Mouse (Mus musculus) MEL (cell line): ENCODE measurements at regions not wholly inside any gene's neighbourhood (a gene's known extent, or its start where the extent isn't known, plus 50 kb on each side); places are given as distances from the start of the nearest gene placed in this dataset.

Source experiments
- DNase-seq: peaks from one replicate; pipeline ENCODE4 v3.0.0; 2011; ENCODE audit warnings: low read depth, low spot score
- H3K27ac ChIP-seq: 2 replicates; pipeline ENCODE4 v1.5.1; 2012; ENCODE audit warnings: low read depth, mild to moderate bottlenecking, control low read depth, low read length, moderate library complexity; ENCODE audit not compliant: control insufficient read depth
- H3K27me3 ChIP-seq, 2 experiments: fragments of 150-350 bp in 1 of 2; sonication (generic) in 1 of 2; 2 replicates each; pipeline ENCODE4 v1.6.1; 2012; ENCODE audit warnings: low read length in 2 of 2, mild to moderate bottlenecking in 2 of 2, improper control_type of control experiment in 1 of 2, moderate library complexity in 1 of 2; ENCODE audit not compliant: insufficient read depth in 2 of 2, control insufficient read depth in 1 of 2
- H3K36me3 ChIP-seq, 2 experiments: 2 replicates each; pipeline ENCODE4 v1.6.1; 2012 to 2014; ENCODE audit warnings: low read length in 2 of 2, improper control_type of control experiment in 1 of 2, inconsistent platforms in 1 of 2, mild to moderate bottlenecking in 1 of 2; ENCODE audit not compliant: insufficient read depth in 2 of 2, control insufficient read depth in 1 of 2
- H3K4me1 ChIP-seq, 2 experiments: fragments of 150-350 bp in 1 of 2; sonication (generic) in 1 of 2; 2 replicates each; pipeline ENCODE4 v1.6.1; 2012; ENCODE audit warnings: low read length in 2 of 2, improper control_type of control experiment in 1 of 2, mild to moderate bottlenecking in 1 of 2; ENCODE audit not compliant: insufficient read depth in 2 of 2, control insufficient read depth in 1 of 2
- H3K4me3 ChIP-seq, 2 experiments: fragments of 150-350 bp in 1 of 2; sonication (generic) in 1 of 2; 2 replicates each; pipeline ENCODE4 v1.5.1; 2012; ENCODE audit warnings: low read depth in 2 of 2, low read length in 2 of 2, mild to moderate bottlenecking in 2 of 2, moderate library complexity in 2 of 2, control low read depth in 1 of 2, improper control_type of control experiment in 1 of 2; ENCODE audit not compliant: control insufficient read depth in 1 of 2, insufficient read depth in 1 of 2
- H3K79me2 ChIP-seq: 2 replicates; pipeline ENCODE4 v1.6.1; 2012; ENCODE audit warnings: mild to moderate bottlenecking, low read length, moderate library complexity; ENCODE audit not compliant: control insufficient read depth, poor library complexity, insufficient read depth
- H3K9ac ChIP-seq: 2 replicates; pipeline ENCODE4 v1.6.1; 2012; ENCODE audit warnings: low read depth, mild to moderate bottlenecking, control low read depth, low read length, moderate library complexity; ENCODE audit not compliant: control insufficient read depth, poor library complexity, severe bottlenecking
- H3K9me3 ChIP-seq: fragments of 150-350 bp; sonication (generic); replicated peaks from 2 replicates; pipeline ENCODE4 v1.6.1; 2012; ENCODE audit warnings: mild to moderate bottlenecking, low read length, improper control_type of control experiment, moderate library complexity; ENCODE audit not compliant: insufficient read depth
- BHLHE40 ChIP-seq: IDR thresholded peaks from 2 replicates; pipeline ENCODE4 v1.6.1; 2012; ENCODE audit warnings: low read depth, mild to moderate bottlenecking, inconsistent platforms, low read length, improper control_type of control experiment, borderline replicate concordance
- E2F4 ChIP-seq: IDR thresholded peaks from 2 replicates; pipeline ENCODE4 v1.6.1; 2011; ENCODE audit warnings: low read depth, low read length, improper control_type of control experiment, borderline replicate concordance
- ELF1 ChIP-seq: IDR thresholded peaks from 2 replicates; pipeline ENCODE4 v1.6.1; 2014; ENCODE audit warnings: low read depth, mild to moderate bottlenecking, inconsistent platforms, low read length, improper control_type of control experiment, moderate library complexity
- EP300 ChIP-seq, 2 experiments: IDR thresholded peaks; 2 replicates each; pipeline ENCODE4 v1.6.1; 2011; ENCODE audit warnings: improper control_type of control experiment in 2 of 2, low read length in 2 of 2, low read depth in 1 of 2, mild to moderate bottlenecking in 1 of 2
- ETS1 ChIP-seq: IDR thresholded peaks from 2 replicates; pipeline ENCODE4 v1.6.1; 2012; ENCODE audit warnings: low read depth, mild to moderate bottlenecking, inconsistent platforms, low read length, improper control_type of control experiment, moderate library complexity
- GABPA ChIP-seq: IDR thresholded peaks from 2 replicates; pipeline ENCODE4 v1.6.1; 2012; ENCODE audit warnings: low read depth, mild to moderate bottlenecking, inconsistent platforms, low read length, improper control_type of control experiment, moderate library complexity
- GATA1 ChIP-seq: IDR thresholded peaks from 2 replicates; pipeline ENCODE4 v1.6.1; 2011; ENCODE audit warnings: low read depth, low read length, improper control_type of control experiment
- KAT2A ChIP-seq: conservative IDR thresholded peaks from 2 replicates; pipeline ENCODE4 v1.6.1; 2012; ENCODE audit warnings: low read depth, low read length, improper control_type of control experiment, inconsistent platforms
- MEF2A ChIP-seq: IDR thresholded peaks from 2 replicates; pipeline ENCODE4 v1.6.1; 2014; ENCODE audit warnings: low read depth, mild to moderate bottlenecking, inconsistent platforms, low read length, improper control_type of control experiment; ENCODE audit not compliant: poor library complexity, insufficient replicate concordance, severe bottlenecking; ENCODE audit errors: extremely low read depth
- MYB ChIP-seq: IDR thresholded peaks from 2 replicates; pipeline ENCODE4 v1.6.1; 2011; ENCODE audit warnings: mild to moderate bottlenecking, low read depth, low read length, improper control_type of control experiment
- MYC ChIP-seq: IDR thresholded peaks from 2 replicates; pipeline ENCODE4 v1.6.1; 2011; ENCODE audit warnings: low read depth, mild to moderate bottlenecking, low read length, improper control_type of control experiment, moderate library complexity
- NELFE ChIP-seq: IDR thresholded peaks from 2 replicates; pipeline ENCODE4 v1.6.1; 2011; ENCODE audit warnings: low read depth, low read length, improper control_type of control experiment
- NRF1 ChIP-seq: IDR thresholded peaks from 2 replicates; pipeline ENCODE4 v1.6.1; 2014; ENCODE audit warnings: low read depth, mild to moderate bottlenecking, inconsistent platforms, low read length, improper control_type of control experiment, moderate library complexity; ENCODE audit not compliant: poor library complexity, insufficient read depth, severe bottlenecking
- POLR2A ChIP-seq, 2 experiments: IDR thresholded peaks; 2 replicates each; pipeline ENCODE4 v1.6.1; 2011 to 2012; ENCODE audit warnings: low read length in 2 of 2, mild to moderate bottlenecking in 2 of 2, control low read depth in 1 of 2, improper control_type of control experiment in 1 of 2, low read depth in 1 of 2, moderate library complexity in 1 of 2; ENCODE audit not compliant: control insufficient read depth in 1 of 2, insufficient read depth in 1 of 2, poor library complexity in 1 of 2
- POLR2AphosphoS2 ChIP-seq: IDR thresholded peaks from 2 replicates; pipeline ENCODE4 v1.6.1; 2011; ENCODE audit warnings: low read length, improper control_type of control experiment
- RAD21 ChIP-seq: IDR thresholded peaks from 2 replicates; pipeline ENCODE4 v1.6.1; 2011; ENCODE audit warnings: mild to moderate bottlenecking, low read depth, low read length, improper control_type of control experiment
- RCOR1 ChIP-seq: IDR thresholded peaks from 2 replicates; pipeline ENCODE4 v1.6.1; 2012; ENCODE audit warnings: low read depth, mild to moderate bottlenecking, inconsistent platforms, low read length, improper control_type of control experiment
- SIN3A ChIP-seq: IDR thresholded peaks from 2 replicates; pipeline ENCODE4 v1.6.1; 2012; ENCODE audit warnings: low read length, improper control_type of control experiment, inconsistent platforms
- TBP ChIP-seq: IDR thresholded peaks from 2 replicates; pipeline ENCODE4 v1.8.0; 2011; ENCODE audit warnings: low read depth, low read length, improper control_type of control experiment
- USF1 ChIP-seq: IDR thresholded peaks from 2 replicates; pipeline ENCODE4 v1.6.1; 2014; ENCODE audit warnings: low read depth, mild to moderate bottlenecking, inconsistent platforms, low read length, improper control_type of control experiment, moderate library complexity
- ZC3H11A ChIP-seq: IDR thresholded peaks from 2 replicates; pipeline ENCODE4 v1.6.1; 2012; ENCODE audit warnings: low read depth, mild to moderate bottlenecking, inconsistent platforms, low read length, improper control_type of control experiment
- ZKSCAN1 ChIP-seq: IDR thresholded peaks from 2 replicates; pipeline ENCODE4 v1.6.1; 2012; ENCODE audit warnings: low read depth, mild to moderate bottlenecking, inconsistent platforms, low read length, improper control_type of control experiment, moderate library complexity
- ZMIZ1 ChIP-seq: IDR thresholded peaks from 2 replicates; pipeline ENCODE4 v1.6.1; 2012; ENCODE audit warnings: low read depth, mild to moderate bottlenecking, inconsistent platforms, low read length, improper control_type of control experiment, moderate library complexity

DNA sequence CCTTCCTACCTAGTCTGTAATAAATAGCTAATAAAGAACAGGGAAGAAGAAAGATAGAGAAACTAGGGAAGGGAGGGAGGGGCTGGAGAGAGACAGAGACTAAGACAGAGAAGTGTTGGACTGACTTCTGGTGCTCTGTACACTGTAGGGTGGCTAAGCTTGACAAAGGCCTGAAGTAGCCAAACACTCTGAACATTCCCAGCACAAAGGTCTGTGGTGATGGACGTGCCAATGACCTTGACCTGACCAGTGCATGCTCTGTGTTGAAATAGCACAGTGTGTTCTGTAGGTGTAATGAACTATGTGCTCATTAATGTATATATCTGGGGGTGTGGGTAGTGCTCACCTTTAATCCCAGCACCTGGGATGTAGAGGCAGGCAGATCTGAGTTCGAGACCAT is 81.3 kb upstream of the Dlk1 start:
- Histone ChIP-seq H3K27ac (no peak overlapping the region), H3K9ac (no peak overlapping the region), H3K27me3 (no peaks in the 10 kb centered on the region), H3K4me1 (no peaks in the 10 kb centered on the region), H3K36me3 (no peaks in the 10 kb centered on the region), H3K79me2 (no peaks in the 10 kb centered on the region), H3K4me3 (no peak overlapping the region), H3K9me3 (no peaks in the 10 kb centered on the region)
- DNase-seq = no peak
- no peak for TF ChIP-seq KAT2A
- TF ChIP-seq NELFE = no peak
- no peak for TF ChIP-seq GABPA
- no peak for TF ChIP-seq EP300 (IDR thresholded peaks at IDR 0.05; ENCODE audit: low read depth in 1 of 2, low read length in 2 of 2)
- no peak for TF ChIP-seq POLR2AphosphoS2
- no peak for TF ChIP-seq POLR2A (IDR thresholded peaks at IDR 0.05; ENCODE audit: control insufficient read depth in 1 of 2, insufficient read depth in 1 of 2, low read depth in 1 of 2, low read length in 2 of 2, poor library complexity in 1 of 2)
- no peak for TF ChIP-seq SIN3A
- TF ChIP-seq RAD21 = no peak
- TF ChIP-seq MEF2A = no peak
- no peak for TF ChIP-seq E2F4
- no peak for TF ChIP-seq GATA1
- no peak for TF ChIP-seq MYC
- no peak for TF ChIP-seq ZC3H11A

DNA sequence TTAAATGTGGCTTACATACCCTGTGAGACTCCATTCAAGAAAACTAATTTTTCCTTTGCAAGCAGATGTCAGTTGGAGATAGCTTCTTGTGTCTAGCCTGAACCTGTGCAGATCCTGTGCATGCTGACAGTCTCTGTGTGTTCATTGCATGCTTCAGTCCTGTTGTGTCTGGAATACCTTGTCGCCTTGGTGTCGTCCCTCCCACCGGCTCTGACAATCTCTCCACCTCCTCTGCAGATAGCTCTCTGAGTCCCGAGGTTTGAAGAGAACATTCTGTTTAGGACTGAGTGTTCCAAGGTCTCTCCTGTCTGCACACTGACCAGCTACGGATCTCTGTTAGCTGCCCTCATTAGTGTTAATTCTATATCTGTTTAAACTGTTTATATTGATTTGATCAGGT is 66.8 kb upstream of the Dlk1 start:
- no peak for DNase-seq
- no peaks in the 10 kb centered on the region; the same call in 1 of the 2 replicates for H3K9me3 ChIP-seq
- H3K36me3 ChIP-seq = no peaks in the 10 kb centered on the region
- H3K27me3 ChIP-seq = no peaks in the 10 kb centered on the region
- no peak overlapping the region for H3K9ac ChIP-seq
- H3K4me1 ChIP-seq = no peaks in the 10 kb centered on the region
- H3K27ac ChIP-seq = no peak overlapping the region
- TF ChIP-seq RCOR1 (no peak), ZMIZ1 (no peak), MEF2A (no peak), E2F4 (no peak), ZC3H11A (no peak), MYB (no peak), NRF1 (no peak), EP300 (IDR thresholded peaks at IDR 0.05; ENCODE audit: low read depth in 1 of 2, low read length in 2 of 2) (no peak), POLR2A (IDR thresholded peaks at IDR 0.05; ENCODE audit: control insufficient read depth in 1 of 2, insufficient read depth in 1 of 2, low read depth in 1 of 2, low read length in 2 of 2, poor library complexity in 1 of 2) (no peak), BHLHE40 (no peak), RAD21 (no peak), ETS1 (no peak), MYC (no peak), USF1 (no peak), ELF1 (no peak), TBP (no peak), ZKSCAN1 (no peak)
- no peaks in the 10 kb centered on the region for H3K79me2 ChIP-seq
- no peak overlapping the region for H3K4me3 ChIP-seq
